Mouse (Mus musculus): ENCODE data around the gene Sel1l. TPM values are rescaled to one million over a fixed set of nuclear protein-coding genes. Genes with fewer than 3 reads are reported as not detected.
A peak's percentile ranks its signal among the peaks of the same experiment; 100 is the strongest.

Sel1l gene
- total RNA-seq, 4 experiments from 2014 or later = 163 to 182 (median 168) TPM

DNA sequence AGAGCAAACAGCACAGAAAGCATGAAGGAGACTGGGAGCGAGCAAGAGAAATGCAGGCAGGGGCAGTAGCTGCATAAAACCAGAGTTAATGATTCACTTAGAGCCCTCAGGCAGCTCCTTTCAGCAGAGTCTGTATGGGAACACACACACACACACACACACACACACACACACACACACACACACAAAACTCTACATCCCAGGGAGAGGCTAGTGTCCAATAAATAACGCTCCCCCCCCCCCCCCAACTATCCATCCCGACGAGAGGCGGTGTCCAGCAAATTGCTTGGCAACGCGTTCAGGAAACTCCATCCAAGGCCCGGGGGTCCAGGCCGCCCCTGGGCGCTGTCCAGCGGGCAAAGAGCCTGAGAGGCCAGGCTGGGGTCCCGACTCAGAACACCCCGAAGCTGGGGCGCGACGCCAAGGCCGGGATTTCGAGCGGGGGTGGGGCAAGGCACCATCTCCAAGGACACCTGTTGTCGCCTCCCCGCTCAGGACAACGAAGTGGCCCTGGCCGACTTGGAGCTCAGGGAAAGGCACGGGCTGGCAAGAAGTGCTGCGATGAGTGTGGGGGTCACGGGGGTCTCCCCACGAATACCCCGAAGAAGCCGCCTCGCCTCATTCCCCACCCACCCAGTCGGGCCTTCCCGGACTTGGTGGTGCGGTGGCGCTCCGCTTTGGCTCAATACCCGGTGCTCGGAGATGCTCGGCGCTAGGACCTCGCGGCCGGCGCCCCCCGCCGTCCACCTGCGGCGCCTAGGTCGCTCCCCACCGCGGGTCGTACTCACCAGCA lies 70.5 kb downstream of the Sel1l start:
- DNase-seq = peak; percentile 40

DNA sequence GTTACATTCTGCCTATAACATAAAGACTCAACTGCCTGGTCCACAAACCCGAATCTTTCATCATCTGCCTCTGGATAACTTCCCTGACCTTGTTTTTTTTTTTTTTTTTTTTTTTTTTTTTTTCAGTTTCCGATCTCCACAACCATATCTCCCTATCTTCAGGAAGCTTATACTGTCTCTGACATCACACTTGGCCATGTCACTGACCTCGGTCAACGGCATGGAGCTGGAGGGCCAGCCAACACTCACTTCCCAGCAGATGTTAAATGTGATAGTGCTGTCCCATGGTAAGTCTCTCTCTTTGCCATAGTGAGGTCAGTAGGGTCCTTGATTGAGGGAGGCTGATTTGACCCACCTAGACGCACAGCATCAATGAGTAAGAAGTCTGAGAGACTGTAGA lies 72.6 kb downstream of the Sel1l start:
- DNase-seq = no peak

DNA sequence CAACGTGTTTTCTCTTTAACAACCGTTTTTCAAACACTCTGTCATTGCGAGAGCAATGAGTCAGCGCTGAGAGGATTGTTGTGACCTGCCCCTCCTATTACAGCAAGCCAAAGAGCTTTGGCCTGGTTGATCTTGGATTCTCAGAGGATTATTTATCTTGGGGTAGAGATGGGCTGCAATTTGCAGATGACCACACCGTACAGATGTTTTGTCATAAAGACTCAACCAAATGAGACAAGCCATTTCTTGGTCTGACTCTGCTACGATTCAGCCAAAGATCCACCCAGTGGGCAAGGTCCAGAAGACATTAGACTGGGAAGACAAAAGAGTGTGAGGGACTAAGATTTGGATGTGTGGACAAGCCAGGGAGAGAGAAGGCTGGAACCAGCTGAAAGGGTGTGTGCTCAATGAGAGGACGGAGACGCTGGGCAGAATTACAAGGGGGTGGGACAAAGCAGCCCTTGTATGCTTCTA lies 74.1 kb downstream of the Sel1l start:
- no peak for DNase-seq

DNA sequence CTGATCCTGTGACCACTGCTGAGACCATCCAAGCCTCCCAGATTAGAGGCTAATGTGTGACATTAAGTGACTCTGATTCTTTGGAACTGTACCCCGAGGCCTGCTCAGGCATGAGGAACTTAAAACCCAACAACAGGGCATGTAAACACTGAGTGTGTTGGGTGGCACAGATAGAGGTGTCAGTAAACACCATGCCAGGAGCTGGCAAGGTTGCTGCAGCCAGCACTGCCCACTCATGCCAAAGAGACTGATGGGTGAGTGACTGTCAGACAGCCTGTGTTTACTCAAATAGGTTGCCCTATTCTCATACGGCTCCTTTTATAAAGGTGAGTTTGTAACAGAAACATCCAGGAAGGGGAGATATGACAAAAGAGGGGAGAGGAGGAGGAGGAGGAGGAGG lies 80.1 kb downstream of the Sel1l start:
- no peak for DNase-seq

DNA sequence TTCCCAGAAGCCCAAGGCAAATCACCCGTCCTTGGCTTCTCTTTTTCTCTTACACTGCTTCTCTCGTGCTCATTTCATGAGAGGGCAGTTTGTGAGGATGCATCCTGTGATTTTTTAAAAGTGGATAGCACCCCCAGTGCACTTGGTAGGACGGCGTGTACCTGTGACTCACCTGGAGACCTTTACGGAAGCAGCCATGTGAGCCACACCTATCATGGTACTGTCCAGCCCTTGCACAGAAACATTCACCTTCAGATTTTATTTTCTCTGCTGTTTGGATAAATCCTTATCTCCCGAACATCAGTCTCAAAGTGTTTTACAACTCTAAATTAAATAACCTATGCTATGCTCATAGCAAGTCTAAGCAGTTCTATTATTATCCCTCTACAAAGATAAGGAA lies 80.8 kb downstream of the Sel1l start:
- no peak for DNase-seq

DNA sequence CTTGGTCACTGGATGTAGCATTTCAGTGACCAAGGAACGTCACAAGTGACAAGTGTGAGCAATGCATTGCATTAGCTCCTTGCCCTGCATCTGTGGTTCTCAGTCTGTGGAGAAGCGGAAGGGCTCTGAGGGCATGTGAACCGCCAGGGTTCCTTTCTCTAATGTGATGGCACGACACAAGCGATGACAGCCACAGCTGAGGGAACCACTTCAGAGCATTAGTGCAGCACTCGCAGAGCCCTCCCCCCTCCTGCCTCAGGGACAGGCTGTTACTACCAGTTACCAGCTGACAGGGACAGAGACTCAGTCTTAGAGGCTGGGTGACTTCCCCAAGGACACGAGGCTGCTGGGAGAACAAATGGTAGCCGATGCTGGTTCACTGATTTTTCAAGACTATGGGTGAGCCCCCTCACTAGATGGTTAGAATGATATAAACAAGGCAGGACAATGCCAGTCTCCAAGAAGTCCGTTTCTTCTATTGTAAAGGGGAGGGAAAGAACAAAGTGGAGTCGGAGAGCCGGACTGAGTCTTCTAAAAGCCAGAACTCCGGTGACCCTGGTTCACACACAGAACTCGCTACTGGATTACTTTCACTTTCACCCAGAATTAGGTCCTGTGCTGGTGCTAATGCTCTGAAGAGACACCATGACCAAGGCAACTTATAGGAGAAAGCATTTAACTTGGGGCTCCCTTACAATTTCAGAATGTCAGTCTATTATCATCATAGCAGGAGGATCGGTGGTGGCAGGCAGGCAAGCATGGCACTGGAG lies 82.4 kb downstream of the Sel1l start:
- peak; percentile 52 for DNase-seq

DNA sequence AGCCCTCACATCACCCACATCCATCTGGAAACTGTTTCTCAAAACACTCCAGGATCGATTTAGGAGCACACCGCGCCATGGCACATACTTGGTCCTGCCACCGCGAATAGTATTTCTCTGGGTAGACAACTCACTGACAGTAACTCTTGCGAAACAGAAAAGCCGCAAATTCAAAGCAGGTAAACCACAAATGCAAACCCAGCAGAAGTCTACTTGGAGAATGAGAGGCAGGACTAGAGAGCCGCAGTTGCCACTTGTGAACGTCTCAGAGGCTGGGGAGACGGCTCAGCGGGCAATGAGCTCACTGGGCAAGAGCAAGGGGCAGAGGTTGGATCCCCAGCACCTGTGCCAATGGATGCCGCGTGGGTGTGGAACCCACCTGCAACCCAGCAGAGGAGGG lies 83.5 kb downstream of the Sel1l start:
- DNase-seq = no peak

DNA sequence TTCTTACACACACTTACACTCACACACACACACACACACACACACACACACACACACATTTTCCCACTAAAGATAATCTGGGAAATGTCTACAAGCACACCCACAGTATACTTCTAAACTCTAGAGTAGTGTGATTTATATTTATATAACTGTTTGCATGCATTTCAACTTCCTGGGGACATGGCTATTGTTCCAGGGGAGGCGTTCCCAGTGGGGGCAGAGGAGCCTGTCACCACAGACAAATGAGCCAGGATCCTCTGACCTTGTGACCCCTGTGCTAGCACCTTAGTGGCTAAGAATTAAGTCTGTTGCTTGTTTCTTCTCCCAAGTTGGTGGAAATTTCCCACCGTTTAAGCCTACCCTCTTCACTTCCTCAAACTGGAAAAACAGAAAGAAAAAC lies 83.9 kb downstream of the Sel1l start:
- DNase-seq = no peak

DNA sequence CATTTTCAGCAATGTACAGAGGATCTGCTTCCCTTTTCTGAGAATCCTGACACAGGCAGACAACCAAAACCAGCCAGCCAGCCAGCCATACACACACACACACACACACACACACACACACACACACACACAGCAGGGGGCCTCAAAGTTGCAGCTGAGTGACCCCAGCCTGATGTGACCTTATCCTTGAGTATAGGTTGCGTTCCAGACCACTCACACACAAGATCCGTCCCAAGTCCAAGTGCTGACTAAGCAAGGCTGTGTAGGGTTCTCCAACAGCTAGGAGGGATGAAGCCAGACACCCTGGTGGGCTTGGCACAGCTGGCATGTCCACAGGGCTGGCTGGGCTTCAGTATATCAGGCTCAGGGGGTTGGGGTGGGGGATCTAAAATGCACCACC lies 84.5 kb downstream of the Sel1l start:
- no peak for DNase-seq

DNA sequence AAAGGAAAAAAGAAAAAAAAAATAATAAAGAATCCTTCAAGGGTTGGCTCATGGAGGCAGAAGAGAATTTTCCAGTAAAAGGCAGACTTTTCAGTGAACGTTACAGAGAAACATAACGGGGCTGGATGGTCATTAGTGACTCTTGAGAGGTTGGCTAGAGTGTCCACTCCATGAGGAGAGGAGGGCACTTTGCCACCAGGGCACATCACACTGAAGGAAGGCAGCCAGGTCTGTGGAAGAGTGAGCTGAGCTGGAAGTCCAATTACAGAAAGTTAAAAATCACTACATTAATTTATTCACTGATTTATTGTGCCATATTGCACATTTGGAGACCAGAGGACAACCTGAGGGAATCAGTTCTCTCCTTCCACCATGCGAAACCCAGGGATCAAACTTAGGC lies 89.1 kb downstream of the Sel1l start:
- no peak for DNase-seq

DNA sequence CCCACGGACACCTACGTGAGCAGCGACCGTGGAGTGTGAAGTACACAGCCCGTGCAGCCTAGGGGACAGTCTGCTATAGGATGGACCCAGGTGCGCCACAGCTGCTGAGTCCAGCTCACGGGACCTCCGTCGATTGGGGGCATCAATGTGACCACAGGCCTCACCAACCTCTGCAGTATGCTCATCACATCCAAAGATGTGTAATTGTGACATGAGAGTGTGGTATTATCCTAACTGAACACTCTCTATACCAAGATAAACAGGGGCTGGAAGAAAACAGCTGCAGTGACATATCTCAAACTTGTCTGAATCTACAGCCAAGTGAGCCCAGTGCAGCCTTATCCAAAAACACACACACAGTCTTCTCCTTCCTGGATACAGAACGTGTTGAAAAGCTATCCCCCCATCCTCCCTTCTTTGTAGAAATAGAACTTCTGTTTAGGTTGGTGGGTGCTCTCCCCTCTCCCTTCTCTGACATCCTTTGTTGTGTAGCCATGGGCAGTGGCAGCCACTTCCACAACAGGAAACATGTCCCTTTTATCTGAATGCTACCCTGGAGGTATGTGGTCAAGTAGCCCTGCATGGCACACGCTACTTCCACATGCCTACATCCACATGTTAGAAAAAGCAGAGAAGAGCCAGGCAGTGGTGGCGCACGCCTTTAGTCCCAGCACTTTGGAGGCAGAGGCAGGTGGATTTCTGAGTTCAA lies 90.9 kb downstream of the Sel1l start:
- DNase-seq = no peak

DNA sequence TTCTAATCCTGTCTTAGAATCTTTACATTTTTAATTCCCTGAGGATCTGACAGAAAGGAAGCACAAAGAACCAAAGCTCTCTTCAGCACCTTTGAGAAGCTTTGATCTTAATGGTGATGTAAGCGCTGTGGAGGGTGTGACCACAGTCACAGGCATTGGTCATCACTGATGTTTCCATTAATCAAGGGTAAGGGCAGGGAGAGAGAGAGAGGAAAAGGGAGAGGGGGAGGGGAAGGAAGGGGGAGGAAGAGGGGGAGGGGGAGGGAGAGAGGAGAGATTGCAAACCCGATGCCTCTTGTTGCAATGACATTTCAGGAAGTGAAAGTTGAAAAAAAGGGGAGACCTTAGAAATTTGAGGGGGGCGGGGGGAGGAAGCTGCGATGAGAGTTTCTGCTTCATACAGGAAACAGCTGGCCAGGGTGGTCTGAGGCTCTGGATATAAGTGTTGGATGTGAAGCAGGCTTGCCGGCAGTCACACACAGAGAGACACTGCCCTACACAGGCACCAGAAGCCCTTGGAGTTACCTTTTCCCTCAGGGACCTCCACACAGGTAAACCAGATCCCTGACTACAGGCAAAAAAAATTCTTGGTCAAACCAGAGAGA lies 92.3 kb downstream of the Sel1l start:
- DNase-seq = no peak

Small RNAs within 50 kb of the gene (microRNA-seq; reads per million reads assigned to microRNA genes)
- gene Gm22015 = 0 reads per million in 2 experiments

Other genes with a start within 250 kb of the Sel1l start
- gene Ston2, start 60.8 kb downstream of the Sel1l start, total RNA-seq (2022) = 10 to 100 TPM in 1 of 4 experiments, 1 to 10 TPM in 3; 4.6 to 10.7 (median 7.1) TPM